Mouse (Mus musculus) forebrain, embryonic 11.5 days (tissue): ENCODE measurements around the gene Sva. TPM values are rescaled to one million over a fixed set of nuclear protein-coding genes. Genes with fewer than 3 reads are reported as not detected.

Experiments
- ATAC-seq: fragments of 200-750 bp; cut with Nextera tagmentation; replicated peaks from 2 replicates; pipeline ENCODE4 v1.8.0; 2017; ENCODE audit warnings: moderate TSS enrichment; ENCODE audit not compliant: low FRiP score
- DNase-seq: peaks from one replicate; pipeline ENCODE4 v3.0.0-alpha.2; 2017; ENCODE audit warnings: low spot score
- H3K27ac ChIP-seq: fragments of 300-500 bp; sonication (generic); 2 replicates; pipeline ENCODE4 v1.5.1; 2014; ENCODE audit warnings: low read depth, low read length
- H3K27me3 ChIP-seq: fragments of 300-500 bp; sonication (generic); 2 replicates; pipeline ENCODE4 v1.6.1; 2014; ENCODE audit warnings: mild to moderate bottlenecking, low read length, mixed read lengths; ENCODE audit not compliant: control insufficient read depth, insufficient read depth
- H3K36me3 ChIP-seq: fragments of 300-500 bp; sonication (generic); 2 replicates; pipeline ENCODE4 v1.6.1; 2014; ENCODE audit warnings: mild to moderate bottlenecking, low read length, moderate library complexity, mixed read lengths; ENCODE audit not compliant: control insufficient read depth, insufficient read depth
- H3K4me1 ChIP-seq: fragments of 300-500 bp; sonication (generic); replicated peaks from 2 replicates; pipeline ENCODE4 v1.6.1; 2014; ENCODE audit warnings: low read length, mixed read lengths; ENCODE audit not compliant: control insufficient read depth, insufficient read depth
- H3K4me2 ChIP-seq: fragments of 300-500 bp; sonication (generic); 2 replicates; pipeline ENCODE4 v1.6.1; 2014; ENCODE audit warnings: low read depth, mild to moderate bottlenecking, low read length, moderate library complexity, mixed read lengths; ENCODE audit not compliant: severe bottlenecking
- H3K4me3 ChIP-seq: fragments of 300-500 bp; sonication (generic); 2 replicates; pipeline ENCODE4 v1.5.1; 2014; ENCODE audit warnings: low read depth, low read length
- H3K9ac ChIP-seq: fragments of 300-500 bp; sonication (generic); 2 replicates; pipeline ENCODE4 v1.6.1; 2014; ENCODE audit warnings: low read length
- H3K9me3 ChIP-seq: fragments of 300-500 bp; sonication (generic); 2 replicates; pipeline ENCODE4 v1.6.1; 2016; ENCODE audit warnings: low read length, mixed read lengths; ENCODE audit not compliant: control insufficient read depth
- polyA plus RNA-seq: library from polyadenylated mRNA; unstranded; fragments of >200 nt; fragmentation: Nextera tagmentation; extraction: Ambion mirVana; gene quantifications from 2 replicates; pipeline ENCODE4 v1.2.1, GENCODE M21; 2014

Sva gene
- not detected in 2 replicates for polyA plus RNA-seq

DNA sequence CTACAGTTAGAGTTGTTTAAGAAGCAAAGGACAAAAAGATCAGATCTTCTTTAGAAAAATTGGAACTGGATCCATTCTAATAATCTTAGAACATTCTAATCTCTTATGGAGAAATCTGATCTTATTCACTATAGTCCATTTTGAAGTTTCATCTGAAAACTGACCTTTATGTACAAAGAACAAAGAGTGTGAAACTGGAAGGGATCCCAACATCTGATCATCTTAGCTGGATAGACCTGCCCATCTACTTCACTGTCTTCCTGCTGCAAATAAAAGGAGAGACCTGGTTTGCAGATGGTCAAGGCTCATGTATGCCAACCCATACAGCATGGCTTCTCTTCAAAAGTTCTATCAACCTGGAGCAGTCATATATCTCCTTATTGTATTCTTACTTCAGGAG, at the start of gene Sva:
Gene Sva, plus strand, starts transcription at position 301 of the 400 bp plus-strand sequence.
- no peaks in the 10 kb centered on the region for H3K9me3 ChIP-seq
- no peak within 1 kb of the TSS for H3K4me2 ChIP-seq
- no peaks in the 10 kb centered on the region for H3K36me3 ChIP-seq
- H3K9ac ChIP-seq, result no peak within 1 kb of the TSS
- ATAC-seq (no peak), DNase-seq (no peak)
- no peak within 1 kb of the TSS for H3K27ac ChIP-seq
- H3K27me3 ChIP-seq, result no peaks in the 10 kb centered on the region
- no peaks in the 10 kb centered on the region for H3K4me1 ChIP-seq
- H3K4me3 ChIP-seq, result no peak within 1 kb of the TSS

Other genes starting within 250 kb of the Sva start
- gene Pip, start 190.9 kb upstream of the Sva start, polyA plus RNA-seq, result not detected in 2 replicates
- gene Sval2, start 185.4 kb upstream of the Sva start, polyA plus RNA-seq, result not detected in 2 replicates
- not detected in 2 replicates for gene Sval1, start 86.8 kb upstream of the Sva start, polyA plus RNA-seq
- not detected in 2 replicates for gene Sval3, start 70.3 kb upstream of the Sva start, polyA plus RNA-seq
- gene Tas2r139, start 102.5 kb downstream of the Sva start, polyA plus RNA-seq, result not detected in 2 replicates
- gene Tas2r144, start 176.9 kb downstream of the Sva start, polyA plus RNA-seq, result not detected in 2 replicates
- gene Gstk1, start 207.5 kb downstream of the Sva start, polyA plus RNA-seq, result 15.2 and 18.4 TPM in 2 replicates
- 0.55 TPM in 1 of 2 replicates, not detected in the other for gene Tmem139, start 223.6 kb downstream of the Sva start, polyA plus RNA-seq
- 75.6 and 77.5 TPM in 2 replicates for gene Casp2, start 226.6 kb downstream of the Sva start, polyA plus RNA-seq
- 1.4 and 2.0 TPM in 2 replicates for gene Clcn1, start 248.3 kb downstream of the Sva start, polyA plus RNA-seq